Mouse (Mus musculus): ENCODE measurements around the gene Ncapg. TPM values are rescaled to one million over a fixed set of nuclear protein-coding genes. Genes with fewer than 3 reads are reported as not detected.
"Not testable (repeated sequence)": the region's sequence is repeated elsewhere in the genome, so short reads cannot be mapped to it uniquely, and the experiment has no call there.

Gene Ncapg
- total and polyA plus RNA-seq, 2 experiments, result 0.02 to 0.46 TPM

- Histone ChIP-seq H3K9ac (ENCODE audit: low read depth, low read length) (no peak within 1 kb of the TSS), H3K27ac (replicated peaks; ENCODE audit: insufficient read depth, low read depth, low read length) (no peak within 1 kb of the TSS), H3K4me1 (ENCODE audit: control insufficient read depth, insufficient read depth, low read length) (0 out of 2 replicates have a peak, but pooled peaks cover 3% of the 10 kb centered on the region), H3K27me3 (ENCODE audit: control insufficient read depth, insufficient read depth, low read length) (no peaks in the 10 kb centered on the region), H3K4me3 (ENCODE audit: insufficient read depth, low read depth, low read length) (peak within 1 kb of the TSS; percentile 17), H3K79me2 (ENCODE audit: control insufficient read depth, insufficient read depth, low read length) (no peaks in the 10 kb centered on the region), H3K36me3 (ENCODE audit: control insufficient read depth, insufficient read depth, low read length) (no peaks in the 10 kb centered on the region)
- WGBS, result under 1% methylated on average over 48 of the region's 48 CpGs
- TF ChIP-seq POLR2A (IDR thresholded peaks at IDR 0.05; ENCODE audit: extremely low read depth, insufficient read depth, low read length) (no peak), CTCF (IDR thresholded peaks at IDR 0.05; ENCODE audit: low read depth, low read length) (no peak)
- DNase-seq (ENCODE audit: extremely low read depth, low read depth, low spot score), result peak; percentile 27
Measured at GRCm38 (mm10) chr5:45638806-45639714, 30.7 kb upstream of the Ncapg start, which contains the start of gene Fam184b. TSS of gene Fam184b (minus strand) at chr5:45639614.

- 5% methylated on average over 8 of the region's 8 CpGs for WGBS
- no peak for TF ChIP-seq CTCF (IDR thresholded peaks at IDR 0.05; ENCODE audit: low read depth, low read length)
- no peak for TF ChIP-seq POLR2A (IDR thresholded peaks at IDR 0.05; ENCODE audit: extremely low read depth, insufficient read depth, low read length)
- Histone ChIP-seq H3K27ac (replicated peaks; ENCODE audit: insufficient read depth, low read depth, low read length) (no peak overlapping the region), H3K27me3 (ENCODE audit: control insufficient read depth, insufficient read depth, low read length) (no peaks in the 10 kb centered on the region), H3K79me2 (ENCODE audit: control insufficient read depth, insufficient read depth, low read length) (no peaks in the 10 kb centered on the region), H3K4me1 (ENCODE audit: control insufficient read depth, insufficient read depth, low read length) (0 out of 2 replicates have a peak, but pooled peaks cover 3% of the 10 kb centered on the region), H3K4me3 (ENCODE audit: insufficient read depth, low read depth, low read length) (no peak overlapping the region), H3K9ac (ENCODE audit: low read depth, low read length) (no peak overlapping the region), H3K36me3 (ENCODE audit: control insufficient read depth, insufficient read depth, low read length) (no peaks in the 10 kb centered on the region)
- no peak for DNase-seq (ENCODE audit: extremely low read depth, low read depth, low spot score)
Measured at GRCm38 (mm10) chr5:45639715-45640092, 30.0 kb upstream of the Ncapg start.

- no peak overlapping the region; the same call in 1 of the 2 replicates for H3K27ac ChIP-seq (replicated peaks; ENCODE audit: insufficient read depth, low read depth, low read length)
- no peaks in the 10 kb centered on the region for H3K36me3 ChIP-seq (ENCODE audit: control insufficient read depth, insufficient read depth, low read length)
- H3K79me2 ChIP-seq (ENCODE audit: control insufficient read depth, insufficient read depth, low read length), result no peaks in the 10 kb centered on the region
- H3K4me1 ChIP-seq (ENCODE audit: control insufficient read depth, insufficient read depth, low read length), result peaks cover 3% of the 10 kb centered on the region; the same call in 1 of the 2 replicates
- no peak overlapping the region for H3K4me3 ChIP-seq (ENCODE audit: insufficient read depth, low read depth, low read length)
- DNase-seq (ENCODE audit: extremely low read depth, low read depth, low spot score), result peak; percentile 83
- TF ChIP-seq POLR2A (IDR thresholded peaks at IDR 0.05; ENCODE audit: extremely low read depth, insufficient read depth, low read length) (no peak), CTCF (IDR thresholded peaks at IDR 0.05; ENCODE audit: low read depth, low read length) (no peak)
- H3K27me3 ChIP-seq (ENCODE audit: control insufficient read depth, insufficient read depth, low read length), result no peaks in the 10 kb centered on the region
- 27% methylated on average over 2 of the region's 2 CpGs for WGBS
- H3K9ac ChIP-seq (ENCODE audit: low read depth, low read length), result no peak overlapping the region
Measured at GRCm38 (mm10) chr5:45651026-45651703, 18.6 kb upstream of the Ncapg start.

GRCm38 (mm10) chr5:45658406-45658805 lies 11.3 kb upstream of the Ncapg start:
- not testable (repeated sequence) for DNase-seq (ENCODE audit: extremely low read depth, low read depth, low spot score); H3K9ac ChIP-seq (ENCODE audit: low read depth, low read length); H3K27me3 ChIP-seq (ENCODE audit: control insufficient read depth, insufficient read depth, low read length); H3K79me2 ChIP-seq (ENCODE audit: control insufficient read depth, insufficient read depth, low read length); H3K36me3 ChIP-seq (ENCODE audit: control insufficient read depth, insufficient read depth, low read length); H3K27ac ChIP-seq (replicated peaks; ENCODE audit: insufficient read depth, low read depth, low read length); H3K4me3 ChIP-seq (ENCODE audit: insufficient read depth, low read depth, low read length); H3K4me1 ChIP-seq (ENCODE audit: control insufficient read depth, insufficient read depth, low read length)
- 96% methylated on average over 13 of the region's 13 CpGs for WGBS

GRCm38 (mm10) chr5:45668324-45668723 lies 1.4 kb upstream of the Ncapg start:
- H3K79me2 ChIP-seq (ENCODE audit: control insufficient read depth, insufficient read depth, low read length), result no peaks in the 10 kb centered on the region
- DNase-seq (ENCODE audit: extremely low read depth, low read depth, low spot score), result peak; percentile 67
- no peaks in the 10 kb centered on the region for H3K27me3 ChIP-seq (ENCODE audit: control insufficient read depth, insufficient read depth, low read length)
- peaks cover 4% of the 10 kb centered on the region; the same call in 1 of the 2 replicates for H3K4me1 ChIP-seq (ENCODE audit: control insufficient read depth, insufficient read depth, low read length)
- WGBS, result 5% methylated on average over 3 of the region's 3 CpGs
- H3K36me3 ChIP-seq (ENCODE audit: control insufficient read depth, insufficient read depth, low read length), result no peaks in the 10 kb centered on the region
- H3K9ac ChIP-seq (ENCODE audit: low read depth, low read length), result no peak overlapping the region
- H3K4me3 ChIP-seq (ENCODE audit: insufficient read depth, low read depth, low read length), result no peak overlapping the region
- H3K27ac ChIP-seq (replicated peaks; ENCODE audit: insufficient read depth, low read depth, low read length), result no peak overlapping the region
- TF ChIP-seq POLR2A (IDR thresholded peaks at IDR 0.05; ENCODE audit: extremely low read depth, insufficient read depth, low read length) (no peak), CTCF (IDR thresholded peaks at IDR 0.05; ENCODE audit: low read depth, low read length) (peak; percentile 18; the same call in 1 of the 2 replicates)

All from liver, adult 2 months (tissue).